Comparison of ENCODE assay signal across 8 mouse cellular contexts in genomic region chr9:40268040-40268747, GRCm38 (mm10). TPM values are rescaled to one million over a fixed set of nuclear protein-coding genes. Genes with fewer than 3 reads are reported as not detected.
A peak's percentile ranks its signal among the peaks of the same experiment; 100 is the strongest.
DNase-seq lines count a peak whose midpoint lies in the region; ATAC-seq and TF ChIP-seq lines count a peak whose summit lies in the region.

No protein-coding gene starts in this region.

- WGBS in embryonic facial prominence, embryonic 13.5 days: 8% methylated on average over 21 of the region's 21 CpGs
- 8% methylated on average over 21 of the region's 21 CpGs for WGBS in large intestine, adult 2 months
- WGBS in kidney, adult 2 months: 11% methylated on average over 21 of the region's 21 CpGs

- TF ChIP-seq POLR2A in kidney, adult 2 months (IDR thresholded peaks at IDR 0.05; ENCODE audit: low read depth, low read length): no peak

- H3K9ac ChIP-seq in embryonic facial prominence, embryonic 13.5 days: no peak overlapping the region

- peaks cover 33% of the 10 kb centered on the region for H3K27me3 ChIP-seq in embryonic facial prominence, embryonic 13.5 days
- 0 out of 2 replicates have a peak, but pooled peaks cover 2% of the 10 kb centered on the region for H3K27me3 ChIP-seq in kidney, adult 2 months (replicated peaks; ENCODE audit: control insufficient read depth, insufficient read depth, low read length)

- no peaks in the 10 kb centered on the region for H3K36me3 ChIP-seq in embryonic facial prominence, embryonic 13.5 days
- H3K36me3 ChIP-seq in kidney, adult 2 months (ENCODE audit: control insufficient read depth, insufficient read depth, low read length): no peaks in the 10 kb centered on the region

- no peak for TF ChIP-seq CTCF in kidney, adult 2 months (conservative IDR thresholded peaks at IDR 0.05; ENCODE audit: insufficient read depth, insufficient read length, low read depth, low read length)

- DNase-seq in left cerebral cortex, postnatal 4 days: peak; percentile 20
- no peak for DNase-seq in left cerebral cortex, postnatal 25 days (ENCODE audit: low spot score in 2 of 2)
- DNase-seq in large intestine, adult 2 months (ENCODE audit: low read depth, low spot score): peak; percentile 6
- DNase-seq in retina, embryonic 14.5 days (ENCODE audit: low spot score): peak; percentile 17
- DNase-seq in natural killer cell, adult 2 months (ENCODE audit: low spot score in 2 of 2): no peak
- DNase-seq in kidney, adult 2 months: no peak

- peaks cover 22% of the 10 kb centered on the region for H3K4me1 ChIP-seq in embryonic facial prominence, embryonic 13.5 days
- no peaks in the 10 kb centered on the region for H3K4me1 ChIP-seq in kidney, adult 2 months (ENCODE audit: control insufficient read depth, insufficient read depth, low read length)

- intact Hi-C loops in left cerebral cortex, postnatal 4 days (cut with DNase I): no loop called here
- intact Hi-C loops in left cerebral cortex, postnatal 25 days (cut with DNase I): loop anchor here (5.0 kb wide), 1 partner anchor 36 kb away; no protein-coding TSS in a partner anchor

- peak overlapping the region; percentile 37; the same call in 1 of the 2 replicates for H3K4me3 ChIP-seq in embryonic facial prominence, embryonic 13.5 days
- no peak overlapping the region for H3K4me3 ChIP-seq in kidney, adult 2 months (ENCODE audit: insufficient read depth, low read depth, low read length)

- H3K27ac ChIP-seq in embryonic facial prominence, embryonic 13.5 days: no peak overlapping the region
- no peak overlapping the region for H3K27ac ChIP-seq in kidney, adult 2 months (ENCODE audit: insufficient read depth, low read depth, low read length)

- ATAC-seq in embryonic facial prominence, embryonic 13.5 days (ENCODE audit: insufficient number of reproducible peaks, insufficient read depth, low FRiP score, low TSS enrichment, low read depth): peak; percentile 48
- ATAC-seq in activated CD4-positive, CD25-positive, alpha-beta regulatory T cell, adult 4 months: no peak

- no peaks in the 10 kb centered on the region for H3K9me3 ChIP-seq in embryonic facial prominence, embryonic 13.5 days

- peak overlapping the region; percentile 63 for H3K4me2 ChIP-seq in embryonic facial prominence, embryonic 13.5 days

RNA-seq across cellular contexts. Expression of gene Scn3b, which starts 0.8 kb away (rescaled TPM):
- total RNA-seq in left cerebral cortex, postnatal 4 days (2021): 100 to 1,000 TPM; 176 to 194 TPM
- 100 to 1,000 TPM; 112 to 117 TPM for total RNA-seq in left cerebral cortex, postnatal 25 days (2021)
- 2.8 and 3.0 TPM in 2 replicates for polyA plus RNA-seq in embryonic facial prominence, embryonic 13.5 days (2015; fragmentation: Nextera tagmentation; extraction: Ambion mirVana)
- 0.26 and 0.27 TPM in 2 replicates for polyA plus RNA-seq in large intestine, adult 2 months (2012; rRNA removed)
- not detected for polyA plus RNA-seq in activated CD4-positive, CD25-positive, alpha-beta regulatory T cell, adult 4 months (2017; shearing (Covaris generic))
- polyA plus RNA-seq in kidney, adult 2 months (2012; rRNA removed): 0.05 and 0.38 TPM in 2 replicates

Comparison
In these comparisons a context has a peak if more than half of its experiments do, and no peak if none do; other contexts are left out.
1. DNase-seq: peak in left cerebral cortex, postnatal 4 days (single experiment), large intestine, adult 2 months (single experiment) and retina, embryonic 14.5 days (single experiment); none in left cerebral cortex, postnatal 25 days (0 of 2), natural killer cell, adult 2 months (0 of 2) and kidney, adult 2 months (single experiment).